Mouse (Mus musculus) MEL (cell line): ENCODE results near the gene Ppp1r8. TPM values are rescaled to one million over a fixed set of nuclear protein-coding genes. Genes with fewer than 3 reads are reported as not detected.

Source experiments
- DNase-seq: peaks from one replicate; pipeline ENCODE4 v3.0.0; 2011; ENCODE audit warnings: low read depth, low spot score
- H3K27ac ChIP-seq: 2 replicates; pipeline ENCODE4 v1.5.1; 2012; ENCODE audit warnings: low read depth, mild to moderate bottlenecking, control low read depth, low read length, moderate library complexity; ENCODE audit not compliant: control insufficient read depth
- H3K27me3 ChIP-seq, 2 experiments: fragments of 150-350 bp in 1 of 2; sonication (generic) in 1 of 2; 2 replicates each; pipeline ENCODE4 v1.6.1; 2012; ENCODE audit warnings: low read length in 2 of 2, mild to moderate bottlenecking in 2 of 2, improper control_type of control experiment in 1 of 2, moderate library complexity in 1 of 2; ENCODE audit not compliant: insufficient read depth in 2 of 2, control insufficient read depth in 1 of 2
- H3K36me3 ChIP-seq, 2 experiments: 2 replicates each; pipeline ENCODE4 v1.6.1; 2012 to 2014; ENCODE audit warnings: low read length in 2 of 2, improper control_type of control experiment in 1 of 2, inconsistent platforms in 1 of 2, mild to moderate bottlenecking in 1 of 2; ENCODE audit not compliant: insufficient read depth in 2 of 2, control insufficient read depth in 1 of 2
- H3K4me1 ChIP-seq, 2 experiments: fragments of 150-350 bp in 1 of 2; sonication (generic) in 1 of 2; 2 replicates each; pipeline ENCODE4 v1.6.1; 2012; ENCODE audit warnings: low read length in 2 of 2, improper control_type of control experiment in 1 of 2, mild to moderate bottlenecking in 1 of 2; ENCODE audit not compliant: insufficient read depth in 2 of 2, control insufficient read depth in 1 of 2
- H3K4me3 ChIP-seq, 2 experiments: fragments of 150-350 bp in 1 of 2; sonication (generic) in 1 of 2; 2 replicates each; pipeline ENCODE4 v1.5.1; 2012; ENCODE audit warnings: low read depth in 2 of 2, low read length in 2 of 2, mild to moderate bottlenecking in 2 of 2, moderate library complexity in 2 of 2, control low read depth in 1 of 2, improper control_type of control experiment in 1 of 2; ENCODE audit not compliant: control insufficient read depth in 1 of 2, insufficient read depth in 1 of 2
- H3K79me2 ChIP-seq: 2 replicates; pipeline ENCODE4 v1.6.1; 2012; ENCODE audit warnings: mild to moderate bottlenecking, low read length, moderate library complexity; ENCODE audit not compliant: control insufficient read depth, poor library complexity, insufficient read depth
- H3K9ac ChIP-seq: 2 replicates; pipeline ENCODE4 v1.6.1; 2012; ENCODE audit warnings: low read depth, mild to moderate bottlenecking, control low read depth, low read length, moderate library complexity; ENCODE audit not compliant: control insufficient read depth, poor library complexity, severe bottlenecking
- H3K9me3 ChIP-seq: fragments of 150-350 bp; sonication (generic); replicated peaks from 2 replicates; pipeline ENCODE4 v1.6.1; 2012; ENCODE audit warnings: mild to moderate bottlenecking, low read length, improper control_type of control experiment, moderate library complexity; ENCODE audit not compliant: insufficient read depth
- POLR2AphosphoS2 ChIP-seq: IDR thresholded peaks from 2 replicates; pipeline ENCODE4 v1.6.1; 2011; ENCODE audit warnings: low read length, improper control_type of control experiment
- TBP ChIP-seq: IDR thresholded peaks from 2 replicates; pipeline ENCODE4 v1.8.0; 2011; ENCODE audit warnings: low read depth, low read length, improper control_type of control experiment
- polyA plus RNA-seq, 2 experiments: library from polyadenylated mRNA; stranded (reverse) in 1 of 2; unstranded in 1 of 2; fragments of >175 nt in 1 of 2; fragments of >200 nt in 1 of 2; gene quantifications; 2 replicates each; pipeline versions ENCODE4 v1.2.1 to v1.2.4; 2012; ENCODE audit warnings: low replicate concordance in 2 of 2, low read depth in 1 of 2; ENCODE audit not compliant: insufficient read length in 2 of 2, insufficient read depth in 1 of 2, missing spikeins in 1 of 2
- total RNA-seq: library from RNA; depleted of rRNA; stranded (reverse); fragments of 300-350 nt; gene quantifications from 2 replicates; pipeline ENCODE4 v1.2.3, GENCODE M21; 2012; rRNA removed

Gene Ppp1r8
- total and polyA plus RNA-seq, 3 experiments = 83.6 to 103 TPM; not detected in 1

GRCm38 (mm10) chr4:132778562-132779201 lies 64.3 kb downstream of the Ppp1r8 start:
- Histone ChIP-seq H3K9me3 (no peaks in the 10 kb centered on the region), H3K79me2 (no peaks in the 10 kb centered on the region), H3K27me3 (no peaks in the 10 kb centered on the region), H3K4me3 (no peak overlapping the region), H3K27ac (no peak overlapping the region), H3K4me1 (peaks cover 4 to 7% of the 10 kb centered on the region in 2 experiments; a peak in 3 of 4 replicates), H3K36me3 (peaks cover 8 to 22% of the 10 kb centered on the region in 2 experiments), H3K9ac (no peak overlapping the region)
- no peak for DNase-seq
- TF ChIP-seq POLR2AphosphoS2 (0 out of 2 replicates have a peak, but pooled peaks have one; percentile 36), TBP (no peak)

Other genes starting within 250 kb of the Ppp1r8 start
- 21.7 and 24.6 TPM in 2 replicates for gene Eya3, start 204.2 kb downstream of the Ppp1r8 start, total RNA-seq
- gene Eya3, start 204.2 kb downstream of the Ppp1r8 start, polyA plus RNA-seq = 100 to 1,000 TPM in 1 of 2 experiments, 10 to 100 TPM in 1; 38.2 to 270 TPM
- 2.4 and 2.8 TPM in 2 replicates for gene Xkr8, start 110.6 kb downstream of the Ppp1r8 start, total RNA-seq
- gene Xkr8, start 110.6 kb downstream of the Ppp1r8 start, polyA plus RNA-seq = 1 to 10 TPM in 1 of 2 experiments, not detected in 1; 3.9 TPM
- 0.20 and 0.69 TPM in 2 replicates for gene Smpdl3b, start 85.9 kb downstream of the Ppp1r8 start, total RNA-seq
- gene Smpdl3b, start 85.9 kb downstream of the Ppp1r8 start, polyA plus RNA-seq = under 1 TPM in 1 of 2 experiments, not detected in 1; 0.28 TPM
- gene Rpa2, start 74.8 kb downstream of the Ppp1r8 start, total RNA-seq = 102 and 119 TPM in 2 replicates
- gene Rpa2, start 74.8 kb downstream of the Ppp1r8 start, polyA plus RNA-seq = 100 to 1,000 TPM in 1 of 2 experiments, not detected in 1; 103 TPM
- 1.0 and 1.1 TPM in 2 replicates for gene Themis2, start 46.8 kb downstream of the Ppp1r8 start, total RNA-seq
- 1 to 10 TPM in 1 of 2 experiments, not detected in 1; 2.6 TPM for gene Themis2, start 46.8 kb downstream of the Ppp1r8 start, polyA plus RNA-seq
- 16.3 and 16.8 TPM in 2 replicates for gene Stx12, start 41.3 kb upstream of the Ppp1r8 start, total RNA-seq
- gene Stx12, start 41.3 kb upstream of the Ppp1r8 start, polyA plus RNA-seq = 10 to 100 TPM in 1 of 2 experiments, not detected in 1; 22.0 TPM
- 7.5 and 8.4 TPM in 2 replicates for gene Fam76a, start 79.4 kb upstream of the Ppp1r8 start, total RNA-seq
- 10 to 100 TPM in 1 of 2 experiments, not detected in 1; 15.4 TPM for gene Fam76a, start 79.4 kb upstream of the Ppp1r8 start, polyA plus RNA-seq
- not detected in 2 replicates for gene Fgr, start 130.9 kb upstream of the Ppp1r8 start, total RNA-seq
- gene Fgr, start 130.9 kb upstream of the Ppp1r8 start, polyA plus RNA-seq = not detected
- gene Ahdc1, start 168.1 kb upstream of the Ppp1r8 start, total RNA-seq = 2.5 and 2.9 TPM in 2 replicates
- gene Ahdc1, start 168.1 kb upstream of the Ppp1r8 start, polyA plus RNA-seq = 1 to 10 TPM in 1 of 2 experiments, not detected in 1; 8.8 TPM